Mouse (Mus musculus): ENCODE data around the gene Thrb. TPM values are rescaled to one million over a fixed set of nuclear protein-coding genes. Genes with fewer than 3 reads are reported as not detected.

Thrb gene
- polyA plus RNA-seq, 1 experiment from 2014 or later = 2.6 TPM

- H3K4me1 ChIP-seq = no peaks in the 10 kb centered on the region
- H3K4me3 ChIP-seq = no peak overlapping the region
- no peak for ATAC-seq (ENCODE audit: insufficient number of reproducible peaks, insufficient read depth, low FRiP score, low TSS enrichment, low read depth)
- 76% methylated on average over 1 of the region's 1 CpGs for WGBS
- H3K9ac ChIP-seq = no peak overlapping the region
- no peak overlapping the region for H3K4me2 ChIP-seq
- H3K27ac ChIP-seq = no peak overlapping the region
- no peaks in the 10 kb centered on the region for H3K9me3 ChIP-seq
- H3K36me3 ChIP-seq = no peaks in the 10 kb centered on the region
- H3K27me3 ChIP-seq = no peaks in the 10 kb centered on the region
These were observed 234.7 kb downstream of the Thrb start for GRCm38 (mm10) chr14:17894791-17895190.

- H3K36me3 ChIP-seq = no peaks in the 10 kb centered on the region
- no peaks in the 10 kb centered on the region for H3K4me1 ChIP-seq
- no peak for ATAC-seq (ENCODE audit: insufficient number of reproducible peaks, insufficient read depth, low FRiP score, low TSS enrichment, low read depth)
- H3K4me2 ChIP-seq = no peak overlapping the region
- no peaks in the 10 kb centered on the region for H3K27me3 ChIP-seq
- 88% methylated on average over 6 of the region's 6 CpGs for WGBS
- H3K9me3 ChIP-seq = no peaks in the 10 kb centered on the region
- no peak overlapping the region for H3K9ac ChIP-seq
- no peak overlapping the region for H3K27ac ChIP-seq
- H3K4me3 ChIP-seq = no peak overlapping the region
These were observed 239.8 kb downstream of the Thrb start for GRCm38 (mm10) chr14:17899733-17900413.

GRCm38 (mm10) chr14:17900414-17900795 is 240.3 kb downstream of the Thrb start:
- 77% methylated on average over 3 of the region's 3 CpGs for WGBS
- no peak overlapping the region for H3K4me2 ChIP-seq
- H3K9me3 ChIP-seq = no peaks in the 10 kb centered on the region
- H3K4me1 ChIP-seq = no peaks in the 10 kb centered on the region
- H3K9ac ChIP-seq = no peak overlapping the region
- ATAC-seq (ENCODE audit: insufficient number of reproducible peaks, insufficient read depth, low FRiP score, low TSS enrichment, low read depth) = no peak
- no peaks in the 10 kb centered on the region for H3K36me3 ChIP-seq
- no peak overlapping the region for H3K4me3 ChIP-seq
- H3K27me3 ChIP-seq = no peaks in the 10 kb centered on the region
- no peak overlapping the region for H3K27ac ChIP-seq

GRCm38 (mm10) chr14:17902426-17902825 is 242.4 kb downstream of the Thrb start:
- ATAC-seq (ENCODE audit: insufficient number of reproducible peaks, insufficient read depth, low FRiP score, low TSS enrichment, low read depth) = no peak; the same call in 1 of the 2 replicates
- Histone ChIP-seq H3K4me2 (no peak overlapping the region), H3K27me3 (no peaks in the 10 kb centered on the region), H3K9ac (no peak overlapping the region), H3K4me3 (no peak overlapping the region), H3K36me3 (no peaks in the 10 kb centered on the region), H3K4me1 (no peaks in the 10 kb centered on the region), H3K9me3 (no peaks in the 10 kb centered on the region), H3K27ac (no peak overlapping the region)
- WGBS = 76% methylated on average over 2 of the region's 2 CpGs

DNA sequence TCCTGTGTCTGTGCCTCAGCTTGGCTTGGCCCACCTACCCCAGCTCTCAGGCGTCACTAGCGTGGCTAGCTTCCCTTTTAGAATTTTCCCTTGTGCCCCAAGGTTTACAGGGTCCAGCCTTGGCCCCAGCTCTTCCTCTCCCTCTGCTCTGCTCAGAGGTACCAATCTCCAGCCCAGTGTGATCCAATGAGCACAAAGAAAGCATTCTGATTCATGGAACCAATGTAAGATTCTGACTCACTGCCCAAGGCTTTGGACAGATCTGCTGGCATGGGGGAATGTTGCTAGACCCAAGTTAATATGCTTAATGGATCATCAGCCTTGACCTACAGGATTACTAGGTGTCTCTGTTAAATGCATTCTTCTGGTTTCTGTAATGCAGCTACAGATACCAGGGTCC is 243.1 kb downstream of the Thrb start:
- Histone ChIP-seq H3K9ac (no peak overlapping the region), H3K4me2 (no peak overlapping the region), H3K36me3 (no peaks in the 10 kb centered on the region), H3K27me3 (no peaks in the 10 kb centered on the region), H3K4me3 (no peak overlapping the region), H3K4me1 (no peaks in the 10 kb centered on the region), H3K27ac (no peak overlapping the region), H3K9me3 (no peaks in the 10 kb centered on the region)
- WGBS = 63% methylated on average over 2 of the region's 2 CpGs
- ATAC-seq (ENCODE audit: insufficient number of reproducible peaks, insufficient read depth, low FRiP score, low TSS enrichment, low read depth) = no peak

DNA sequence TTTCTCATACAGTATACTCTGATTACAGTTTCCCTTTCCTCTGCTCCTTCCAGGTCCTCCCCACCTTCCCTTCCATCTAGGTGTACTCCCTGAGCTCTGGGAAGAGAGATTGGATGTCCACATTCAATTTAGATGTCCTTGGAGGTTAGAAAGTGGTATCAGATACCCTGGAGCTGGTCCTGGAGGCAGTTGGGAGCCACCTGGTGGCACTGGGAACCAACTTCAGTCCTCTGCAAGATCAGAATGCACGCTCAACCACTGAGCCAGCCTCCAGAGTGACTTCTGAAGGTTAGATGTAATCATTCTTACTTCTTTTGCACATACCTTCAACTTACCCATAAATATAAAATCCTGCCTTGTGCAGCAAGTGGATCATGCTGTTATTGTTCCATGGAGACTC is 244.5 kb downstream of the Thrb start:
- H3K4me3 ChIP-seq = no peak overlapping the region
- no peaks in the 10 kb centered on the region for H3K9me3 ChIP-seq

DNA sequence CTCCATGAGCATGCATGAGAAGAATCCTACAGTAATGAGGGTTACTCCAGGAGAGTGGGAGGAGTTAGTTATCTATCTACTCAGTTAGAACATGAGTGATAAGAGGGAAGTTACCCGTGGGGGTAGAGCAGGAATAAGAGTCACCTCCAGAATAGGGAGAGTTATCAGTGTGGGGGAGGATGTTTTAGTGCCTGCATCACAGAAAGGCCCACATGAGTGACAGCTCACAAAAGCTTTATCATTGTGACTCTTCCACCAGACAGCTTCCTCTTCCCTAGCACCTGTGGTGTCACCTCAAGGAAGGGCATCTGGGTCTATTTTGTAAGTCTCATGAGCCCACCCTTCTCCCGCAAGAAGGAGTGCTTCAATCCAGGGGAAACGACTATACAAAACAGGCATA is 245.6 kb downstream of the Thrb start:
- Histone ChIP-seq H3K9ac (no peak overlapping the region), H3K9me3 (no peaks in the 10 kb centered on the region), H3K4me3 (no peak overlapping the region), H3K27me3 (no peaks in the 10 kb centered on the region), H3K4me2 (no peak overlapping the region), H3K27ac (no peak overlapping the region), H3K4me1 (no peaks in the 10 kb centered on the region), H3K36me3 (no peaks in the 10 kb centered on the region)
- 69% methylated on average over 3 of the region's 3 CpGs for WGBS
- ATAC-seq (ENCODE audit: insufficient number of reproducible peaks, insufficient read depth, low FRiP score, low TSS enrichment, low read depth) = no peak

More for the DNA sequence above, 244.5 kb downstream of the Thrb start:
- H3K27me3 ChIP-seq = no peaks in the 10 kb centered on the region
- H3K4me2 ChIP-seq = no peak overlapping the region
- WGBS = 42% methylated on average over 1 of the region's 1 CpGs
- H3K4me1 ChIP-seq = no peaks in the 10 kb centered on the region
- H3K9ac ChIP-seq = no peak overlapping the region
- no peaks in the 10 kb centered on the region for H3K36me3 ChIP-seq
- H3K27ac ChIP-seq = no peak overlapping the region
- ATAC-seq (ENCODE audit: insufficient number of reproducible peaks, insufficient read depth, low FRiP score, low TSS enrichment, low read depth) = no peak

GRCm38 (mm10) chr14:17906931-17907330 is 246.9 kb downstream of the Thrb start:
- 74% methylated on average over 4 of the region's 4 CpGs for WGBS
- Histone ChIP-seq H3K9ac (no peak overlapping the region), H3K4me3 (no peak overlapping the region), H3K27ac (no peak overlapping the region), H3K27me3 (no peaks in the 10 kb centered on the region), H3K4me2 (no peak overlapping the region), H3K4me1 (no peaks in the 10 kb centered on the region), H3K36me3 (no peaks in the 10 kb centered on the region), H3K9me3 (no peaks in the 10 kb centered on the region)
- ATAC-seq (ENCODE audit: insufficient number of reproducible peaks, insufficient read depth, low FRiP score, low TSS enrichment, low read depth) = no peak

DNA sequence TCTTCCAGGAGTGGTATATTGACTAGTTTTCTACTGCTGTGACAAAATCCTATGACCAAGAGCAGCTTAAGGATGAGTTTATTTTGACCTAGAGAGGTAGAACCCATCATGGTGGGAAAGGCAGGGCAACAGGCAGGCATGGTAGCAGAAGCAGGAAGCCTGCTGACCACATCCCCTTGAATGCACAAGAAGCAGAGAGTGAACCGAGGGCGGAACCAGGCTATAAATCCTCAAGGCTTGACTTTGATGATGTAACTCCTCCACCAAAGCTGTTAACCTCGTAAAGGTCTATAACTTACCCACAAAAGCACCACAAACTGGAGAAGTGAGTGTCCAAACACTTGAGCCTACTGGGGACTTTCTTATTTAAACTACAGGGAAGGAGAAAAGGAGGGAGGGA is 251.1 kb downstream of the Thrb start:
- Histone ChIP-seq H3K9me3 (no peaks in the 10 kb centered on the region), H3K36me3 (no peaks in the 10 kb centered on the region), H3K4me2 (no peak overlapping the region), H3K27me3 (no peaks in the 10 kb centered on the region), H3K4me3 (no peak overlapping the region), H3K4me1 (no peaks in the 10 kb centered on the region), H3K9ac (no peak overlapping the region), H3K27ac (no peak overlapping the region)
- WGBS = 82% methylated on average over 3 of the region's 3 CpGs
- no peak for ATAC-seq (ENCODE audit: insufficient number of reproducible peaks, insufficient read depth, low FRiP score, low TSS enrichment, low read depth)

GRCm38 (mm10) chr14:17912573-17913207 is 252.6 kb downstream of the Thrb start:
- WGBS = 39% methylated on average over 6 of the region's 6 CpGs
- H3K9me3 ChIP-seq = no peaks in the 10 kb centered on the region
- no peaks in the 10 kb centered on the region for H3K36me3 ChIP-seq
- H3K27me3 ChIP-seq = no peaks in the 10 kb centered on the region
- H3K27ac ChIP-seq = 0 out of 2 replicates have a peak overlapping the region, but pooled peaks have one; percentile 23
- no peak overlapping the region for H3K4me3 ChIP-seq
- ATAC-seq (ENCODE audit: insufficient number of reproducible peaks, insufficient read depth, low FRiP score, low TSS enrichment, low read depth) = no peak
- H3K4me2 ChIP-seq = no peak overlapping the region
- H3K9ac ChIP-seq = no peak overlapping the region
- no peaks in the 10 kb centered on the region for H3K4me1 ChIP-seq

DNA sequence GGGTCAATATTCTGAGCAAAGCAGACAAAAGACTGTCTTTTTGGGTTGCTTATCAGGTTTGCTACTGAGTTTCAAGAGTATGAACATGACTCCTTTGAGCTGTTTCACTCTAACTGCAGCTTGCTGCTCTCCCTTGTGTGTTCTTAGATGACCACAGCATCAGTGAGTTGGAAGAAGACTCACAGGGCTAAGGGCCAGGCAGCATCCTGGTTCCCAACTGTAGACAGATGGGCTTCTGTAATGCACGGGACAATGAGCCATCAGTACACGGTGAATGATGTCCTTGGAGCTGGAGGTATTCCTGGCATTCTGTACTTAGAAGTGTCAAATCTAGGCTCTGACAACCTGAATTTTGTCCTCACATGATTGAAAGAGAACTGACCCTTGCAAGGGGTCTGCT is 255.5 kb downstream of the Thrb start:
- no peaks in the 10 kb centered on the region for H3K27me3 ChIP-seq
- no peak overlapping the region for H3K4me3 ChIP-seq
- no peak overlapping the region for H3K4me2 ChIP-seq
- no peaks in the 10 kb centered on the region for H3K36me3 ChIP-seq
- no peaks in the 10 kb centered on the region for H3K9me3 ChIP-seq
- WGBS = 77% methylated on average over 2 of the region's 2 CpGs
- H3K4me1 ChIP-seq = no peaks in the 10 kb centered on the region
- no peak overlapping the region for H3K27ac ChIP-seq
- no peak for ATAC-seq (ENCODE audit: insufficient number of reproducible peaks, insufficient read depth, low FRiP score, low TSS enrichment, low read depth)
- no peak overlapping the region for H3K9ac ChIP-seq

- WGBS = 74% methylated on average over 2 of the region's 2 CpGs
- H3K9ac ChIP-seq = no peak overlapping the region
- H3K4me2 ChIP-seq = no peak overlapping the region
- no peaks in the 10 kb centered on the region for H3K36me3 ChIP-seq
- H3K4me3 ChIP-seq = no peak overlapping the region
- no peaks in the 10 kb centered on the region for H3K9me3 ChIP-seq
- no peaks in the 10 kb centered on the region for H3K27me3 ChIP-seq
- no peaks in the 10 kb centered on the region for H3K4me1 ChIP-seq
- ATAC-seq (ENCODE audit: insufficient number of reproducible peaks, insufficient read depth, low FRiP score, low TSS enrichment, low read depth) = no peak
- no peak overlapping the region for H3K27ac ChIP-seq
These were observed 256.6 kb downstream of the Thrb start for GRCm38 (mm10) chr14:17916651-17917050.

Measured in embryonic facial prominence, embryonic 13.5 days (tissue).